Mouse (Mus musculus) inflammation-experienced regulatory T-cells, adult 6 months (primary cell): ENCODE measurements around the gene Slc6a2. TPM values are rescaled to one million over a fixed set of nuclear protein-coding genes. Genes with fewer than 3 reads are reported as not detected.

Experiments
- ATAC-seq: one replicate; pipeline ENCODE4 v1.8.0; 2017
- polyA plus RNA-seq, 3 experiments: library from polyadenylated mRNA; unstranded; fragments of 100-300 nt; shearing (Covaris generic); gene quantifications; one replicate each; pipeline ENCODE4 v1.2.1; 2017

Gene Slc6a2
- not detected for polyA plus RNA-seq

DNA sequence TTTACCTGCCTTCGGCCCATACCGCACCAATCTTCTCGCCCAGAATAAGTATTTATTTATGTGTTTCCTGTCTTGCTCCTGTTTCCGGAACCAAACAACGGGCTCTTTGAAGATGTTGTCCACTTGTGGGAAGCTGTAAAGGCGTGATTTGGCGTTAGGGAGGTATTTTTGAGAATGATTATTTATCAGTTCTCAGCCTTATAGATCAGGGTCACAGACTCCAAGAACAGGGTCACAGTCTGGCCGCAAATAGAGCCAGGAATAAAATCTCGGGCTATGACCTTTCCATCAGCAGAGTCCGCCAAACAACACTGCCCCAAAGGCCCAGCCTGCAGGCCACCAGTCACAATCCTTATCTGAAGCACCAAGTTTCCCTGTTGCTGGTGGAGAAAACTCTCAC lies at the start of gene Slc6a2:
Gene Slc6a2, plus strand, starts transcription at position 301 of the 400 bp plus-strand sequence.
- no peak for ATAC-seq

GRCm38 (mm10) chr8:92911477-92911876 lies 48.4 kb upstream of the Slc6a2 start:
- ATAC-seq = no peak

GRCm38 (mm10) chr8:92913396-92913795 lies 46.5 kb upstream of the Slc6a2 start:
- ATAC-seq = no peak

- ATAC-seq = no peak
Observed at GRCm38 (mm10) chr8:92916082-92916481, 43.8 kb upstream of the Slc6a2 start.

DNA sequence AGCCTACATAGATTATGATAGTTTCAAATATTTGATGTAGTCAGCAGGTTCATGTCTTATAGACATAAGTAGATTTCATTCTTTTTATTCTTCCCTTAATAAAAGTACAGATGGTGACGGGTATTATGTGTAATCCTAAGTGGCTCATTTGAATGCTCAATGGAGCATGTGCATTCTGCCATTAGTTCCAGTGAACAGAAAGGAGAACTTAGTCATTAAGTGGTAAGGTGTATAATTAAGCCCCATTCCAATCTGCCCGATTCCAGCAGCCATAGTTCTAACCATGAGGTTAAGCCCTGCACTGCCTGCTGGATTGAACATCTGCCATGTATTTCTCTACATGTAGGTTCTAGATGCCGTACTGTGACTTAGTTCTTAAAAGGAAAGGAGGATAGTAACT lies 38.1 kb upstream of the Slc6a2 start:
- no peak for ATAC-seq

GRCm38 (mm10) chr8:92928986-92929385 lies 30.9 kb upstream of the Slc6a2 start:
- ATAC-seq = no peak

DNA sequence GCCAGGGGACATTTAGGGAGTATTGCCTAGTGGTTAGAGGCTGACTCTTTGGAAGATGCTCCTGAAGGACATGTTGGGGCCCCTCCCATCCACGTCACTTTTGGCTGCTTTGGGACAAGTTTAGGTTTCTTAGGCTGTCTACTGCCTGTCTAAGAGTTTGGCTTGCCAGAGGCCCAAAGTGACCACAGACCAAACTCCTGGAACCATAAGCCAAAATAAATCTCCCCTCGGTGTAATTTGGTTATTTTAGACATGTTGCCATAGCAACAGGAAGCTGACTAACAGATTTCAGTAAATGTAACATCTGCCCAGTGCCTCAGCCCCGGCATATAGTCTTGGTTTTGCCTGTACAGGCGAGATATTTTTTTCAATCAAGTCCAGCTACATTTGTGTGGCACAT lies 21.8 kb upstream of the Slc6a2 start:
- no peak for ATAC-seq

DNA sequence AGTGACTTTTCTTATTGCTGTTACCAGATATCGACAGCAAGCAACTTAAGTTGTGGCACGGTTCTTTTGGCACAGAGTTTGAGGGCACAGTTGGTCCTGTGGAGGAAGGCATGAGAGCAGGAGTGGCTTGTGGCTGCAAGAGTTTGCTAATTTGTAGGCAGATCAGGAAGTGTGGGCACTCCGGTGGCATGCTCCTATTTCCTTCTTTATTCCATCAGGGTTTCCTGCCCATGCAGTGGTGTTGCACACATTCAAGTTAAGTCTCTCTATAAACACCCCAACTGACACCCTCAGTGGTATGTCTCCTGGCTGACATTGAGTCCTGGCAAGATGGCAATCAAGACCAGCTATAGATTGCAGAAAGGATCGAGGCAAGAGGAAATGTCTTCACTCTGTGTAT lies 10.8 kb upstream of the Slc6a2 start:
- ATAC-seq = no peak

DNA sequence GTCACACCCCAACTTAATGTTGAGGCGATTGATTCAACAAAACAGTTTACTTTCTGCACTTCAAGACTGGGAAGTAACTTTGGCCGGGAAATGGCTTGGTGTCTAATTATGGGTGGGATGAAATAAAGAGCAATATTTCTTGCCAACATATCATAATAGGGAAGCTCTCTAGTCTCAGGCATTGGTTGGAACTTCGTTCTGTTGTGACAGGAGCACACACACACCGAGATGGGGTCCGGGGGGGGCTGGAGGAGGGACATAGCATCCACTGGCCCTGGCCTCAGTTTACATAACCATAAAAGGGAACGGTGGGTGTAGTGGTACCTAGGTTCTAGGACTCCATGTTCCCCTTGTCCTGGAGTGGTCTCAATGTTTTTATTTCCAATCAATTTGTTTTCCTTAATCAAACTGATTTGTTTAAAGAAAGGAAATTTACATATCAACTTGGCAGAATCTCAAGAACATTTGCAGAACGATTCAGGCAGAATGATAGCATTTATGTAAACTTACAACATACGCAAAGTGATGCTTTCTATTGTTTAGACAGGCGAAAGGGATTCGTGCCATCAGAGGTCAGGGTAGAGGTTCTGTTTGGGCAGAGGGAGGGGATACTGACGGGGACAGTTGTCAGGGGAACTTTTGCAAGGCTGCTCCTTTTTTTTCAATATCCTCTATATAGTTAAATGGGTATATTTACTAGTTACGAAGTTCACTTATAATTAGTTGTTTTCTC lies 9.1 kb upstream of the Slc6a2 start:
- ATAC-seq = no peak

- ATAC-seq = no peak
Observed at GRCm38 (mm10) chr8:92954044-92954443, 5.8 kb upstream of the Slc6a2 start.

GRCm38 (mm10) chr8:92960451-92960911 lies 602 bp downstream of the Slc6a2 start:
- ATAC-seq = no peak

DNA sequence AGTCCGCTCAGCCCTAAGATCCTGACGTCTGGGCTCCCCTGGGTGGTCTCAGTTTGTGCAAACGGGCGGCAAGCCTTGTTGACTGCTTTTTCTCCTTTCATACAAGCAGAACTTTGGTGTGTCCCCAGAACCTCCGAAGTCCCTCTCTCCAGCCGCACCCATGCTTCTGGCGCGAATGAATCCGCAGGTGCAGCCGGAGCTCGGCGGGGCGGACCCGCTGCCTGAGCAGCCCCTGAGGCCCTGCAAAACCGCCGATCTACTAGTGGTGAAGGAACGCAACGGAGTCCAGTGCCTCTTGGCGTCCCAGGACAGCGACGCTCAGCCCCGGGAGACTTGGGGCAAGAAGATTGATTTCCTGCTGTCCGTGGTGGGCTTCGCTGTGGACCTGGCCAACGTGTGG lies 1.2 kb downstream of the Slc6a2 start:
- no peak for ATAC-seq

DNA sequence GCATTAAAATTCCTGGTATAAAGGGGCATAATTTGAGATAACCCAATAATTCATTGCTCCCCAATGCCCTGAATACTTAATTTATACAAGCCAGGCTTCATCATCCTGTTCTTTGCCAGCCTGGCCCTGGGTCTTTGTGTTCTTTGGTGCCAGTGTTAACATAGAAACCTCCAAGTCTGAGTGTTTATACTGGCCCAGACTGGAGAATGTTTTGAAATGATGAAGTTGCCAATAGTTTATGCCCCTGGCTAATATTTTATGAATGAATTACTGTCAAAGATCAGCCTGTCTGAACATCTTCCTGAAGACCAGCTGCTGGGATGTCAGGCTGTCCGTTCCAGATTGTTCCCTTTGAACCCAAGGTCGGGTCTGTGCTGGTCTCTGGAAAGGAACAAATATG lies 4.7 kb downstream of the Slc6a2 start:
- no peak for ATAC-seq

- ATAC-seq = no peak
Observed at GRCm38 (mm10) chr8:92972949-92973348, 13.1 kb downstream of the Slc6a2 start.

DNA sequence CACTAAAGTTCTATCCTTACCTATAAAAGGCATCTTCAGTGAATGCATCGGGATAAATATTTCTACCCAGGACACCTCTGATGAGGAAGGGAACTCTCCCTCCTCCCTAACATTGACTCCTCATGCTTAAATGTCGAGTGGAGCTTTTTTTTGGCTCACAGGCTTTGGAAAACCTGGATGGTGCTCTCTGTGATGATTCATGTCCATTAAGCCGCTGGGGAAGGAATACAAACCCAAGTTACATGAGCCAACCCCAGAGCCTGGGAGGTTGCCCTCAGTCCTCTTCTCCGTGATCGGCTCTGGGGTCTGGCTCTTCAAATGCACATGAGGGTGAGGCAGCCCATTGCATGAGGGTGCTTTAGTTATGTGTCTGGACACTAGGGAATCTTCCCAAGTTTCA lies 16.8 kb downstream of the Slc6a2 start:
- ATAC-seq = no peak

DNA sequence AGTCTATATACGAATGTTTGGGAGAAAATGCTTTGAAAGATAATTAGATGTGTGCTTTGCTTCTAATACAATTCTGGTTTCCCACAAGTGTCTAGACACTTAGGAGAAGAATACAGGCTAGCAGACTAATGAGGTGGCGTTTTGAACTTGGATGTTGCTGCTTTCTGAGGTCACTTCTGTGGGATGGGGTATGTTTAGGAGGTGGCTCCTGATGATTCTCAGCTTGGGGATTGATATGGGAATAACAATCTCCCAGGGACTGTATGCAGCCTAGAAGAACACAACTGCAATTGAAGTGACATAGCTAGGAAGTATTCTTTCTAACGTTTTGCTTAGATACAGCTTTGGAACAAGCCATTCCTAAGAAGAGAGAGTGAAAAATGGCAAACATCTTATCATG lies 22.6 kb downstream of the Slc6a2 start:
- no peak for ATAC-seq

DNA sequence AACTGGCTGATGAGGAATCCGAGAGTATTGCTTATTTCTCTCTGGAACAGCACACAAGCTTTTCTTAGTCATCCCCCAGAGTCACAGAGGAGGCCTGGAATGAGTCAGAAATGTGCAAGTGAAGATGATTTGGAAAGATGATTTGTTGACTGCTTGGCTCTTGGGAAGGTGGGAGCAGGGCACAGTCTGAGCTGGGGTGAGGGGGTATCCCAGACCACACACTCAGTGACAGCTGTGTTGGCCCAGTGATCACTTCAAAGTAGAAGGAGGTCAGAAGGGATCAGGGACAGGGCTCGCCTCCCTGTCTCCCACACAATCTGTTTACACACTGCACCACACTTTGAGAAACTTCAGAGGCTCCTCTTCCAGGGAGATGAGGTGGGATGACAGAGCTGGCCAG lies 24.5 kb downstream of the Slc6a2 start:
- no peak for ATAC-seq

- ATAC-seq = no peak
Observed at GRCm38 (mm10) chr8:92996840-92997239, 37.0 kb downstream of the Slc6a2 start.

DNA sequence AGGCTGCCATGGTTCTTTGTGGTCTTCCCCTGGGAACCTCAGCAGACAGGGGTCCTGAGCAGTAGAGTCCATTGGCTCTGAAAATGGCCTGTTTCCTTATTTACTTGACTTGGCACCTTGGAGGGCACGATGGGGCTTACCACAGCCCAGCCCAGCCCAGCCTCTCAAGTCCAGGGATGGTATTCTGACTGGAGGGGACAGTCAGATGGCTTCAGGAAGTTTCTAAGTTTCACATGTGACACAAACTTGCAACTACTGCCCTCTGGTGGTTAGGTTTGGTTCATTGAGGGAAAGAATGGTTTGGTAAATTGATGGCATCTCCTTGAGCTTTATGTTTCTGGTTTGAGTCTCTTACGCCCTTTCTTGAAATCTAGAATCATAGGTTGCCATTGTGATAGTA lies 38.7 kb downstream of the Slc6a2 start:
- ATAC-seq = no peak

- ATAC-seq = no peak
Observed at GRCm38 (mm10) chr8:93010286-93010685, 50.4 kb downstream of the Slc6a2 start.

DNA sequence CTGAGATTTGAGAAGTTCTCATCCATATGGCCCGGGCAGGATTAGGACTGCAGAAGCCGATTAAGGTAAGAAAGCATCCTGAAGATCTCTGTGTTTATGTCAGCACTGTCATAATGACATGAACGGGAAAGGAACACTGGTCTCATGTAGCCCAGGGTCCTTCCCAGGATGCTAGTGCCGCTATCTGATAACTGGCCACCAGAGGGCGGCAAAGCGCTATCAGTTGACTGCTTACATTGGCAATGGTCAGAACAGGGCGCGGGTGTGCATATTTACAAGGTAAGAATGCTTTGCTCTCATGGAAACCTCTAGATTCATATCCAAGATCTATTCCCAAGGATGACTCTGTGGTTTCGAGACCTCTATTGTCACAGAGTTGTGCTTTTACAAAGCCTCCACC lies 51.6 kb downstream of the Slc6a2 start:
- no peak for ATAC-seq

DNA sequence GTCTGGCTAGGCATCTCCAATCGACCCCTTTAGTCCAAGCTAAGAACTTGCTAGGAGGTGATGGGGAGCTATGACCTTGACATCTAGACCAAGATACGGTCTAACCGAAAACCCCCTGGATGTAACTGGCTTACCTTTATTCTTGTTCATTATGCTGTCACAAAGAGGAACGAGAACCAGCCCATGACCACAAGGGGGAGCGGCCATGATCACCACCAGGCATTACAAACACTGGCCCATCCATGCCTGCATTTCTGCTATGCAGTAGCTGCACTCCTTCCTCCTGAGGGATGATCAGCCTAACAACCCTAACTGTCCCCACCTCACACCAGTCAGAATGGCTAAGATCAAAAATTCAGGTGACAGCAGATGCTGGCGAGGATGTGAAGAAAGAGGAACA lies 52.3 kb downstream of the Slc6a2 start:
- no peak for ATAC-seq

GRCm38 (mm10) chr8:93014300-93014699 lies 54.4 kb downstream of the Slc6a2 start:
- no peak for ATAC-seq

DNA sequence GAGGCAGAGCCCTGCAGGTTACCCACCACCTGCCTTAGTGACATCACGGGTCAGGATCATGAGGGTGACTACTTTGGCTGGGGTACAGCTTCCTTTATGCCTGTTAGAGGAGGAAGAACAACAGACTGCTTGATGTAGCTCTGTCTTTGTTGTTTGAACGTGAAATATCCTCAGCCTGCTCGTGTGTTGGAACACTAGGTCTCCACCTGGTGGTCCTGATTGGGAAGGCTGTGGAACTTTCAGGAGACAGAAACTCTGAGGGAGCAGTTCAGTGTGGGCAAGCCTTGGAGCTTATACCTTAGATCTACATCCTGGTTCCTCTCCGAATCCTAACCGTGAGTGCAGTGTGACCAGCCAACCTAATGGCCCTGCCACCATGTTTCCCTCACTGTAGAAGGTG lies 61.9 kb downstream of the Slc6a2 start:
- no peak for ATAC-seq

- ATAC-seq = no peak
Observed at GRCm38 (mm10) chr8:93030664-93031063, 70.8 kb downstream of the Slc6a2 start.
